Mouse (Mus musculus) lung, embryonic 16.5 days (tissue): Measurements from ENCODE around the gene Oard1. TPM values are rescaled to one million over a fixed set of nuclear protein-coding genes. Genes with fewer than 3 reads are reported as not detected.
A peak's percentile ranks its signal among the peaks of the same experiment; 100 is the strongest.

Source experiments
- ATAC-seq: fragments of 200-750 bp; cut with Nextera tagmentation; 2 replicates; pipeline ENCODE4 v1.8.0; 2017; ENCODE audit warnings: low read depth, mild to moderate bottlenecking, moderate library complexity
- H3K27ac ChIP-seq: fragments of 300-500 bp; sonication (generic); 2 replicates; pipeline ENCODE4 v1.5.1; 2014; ENCODE audit warnings: mild to moderate bottlenecking, control low read depth, low read length
- H3K27me3 ChIP-seq: fragments of 300-500 bp; sonication (generic); 2 replicates; pipeline ENCODE4 v1.6.1; 2014; ENCODE audit warnings: low read depth, low read length, mixed read lengths; ENCODE audit not compliant: control insufficient read depth, insufficient read depth
- H3K36me3 ChIP-seq: fragments of 300-500 bp; sonication (generic); 2 replicates; pipeline ENCODE4 v1.6.1; 2014; ENCODE audit warnings: low read length; ENCODE audit not compliant: control insufficient read depth, insufficient read depth
- H3K4me1 ChIP-seq: fragments of 300-500 bp; sonication (generic); replicated peaks from 2 replicates; pipeline ENCODE4 v1.6.1; 2014; ENCODE audit warnings: low read length, mixed read lengths; ENCODE audit not compliant: control insufficient read depth, insufficient read depth
- H3K4me2 ChIP-seq: fragments of 300-500 bp; sonication (generic); 2 replicates; pipeline ENCODE4 v1.6.1; 2014; ENCODE audit warnings: low read depth, low read length, control low read depth
- H3K4me3 ChIP-seq: fragments of 300-500 bp; sonication (generic); 2 replicates; pipeline ENCODE4 v1.5.1; 2014; ENCODE audit warnings: mild to moderate bottlenecking, low read length, control low read depth
- H3K9ac ChIP-seq: fragments of 300-500 bp; sonication (generic); 2 replicates; pipeline ENCODE4 v1.6.1; 2014; ENCODE audit warnings: low read length, control low read depth
- H3K9me3 ChIP-seq: fragments of 300-500 bp; sonication (generic); 2 replicates; pipeline ENCODE4 v1.6.1; 2016; ENCODE audit warnings: low read length; ENCODE audit not compliant: control insufficient read depth
- WGBS: fragments of 180-500 bp; shearing (Covaris S2); extraction: QIAGEN DNeasy Blood & Tissue Kit; methylation state at CpG from one replicate; pipeline ENCODE4 v1.1.7; 2014; 5-methylcytosine and 5-hydroxymethylcytosine counted together
- polyA plus RNA-seq: library from polyadenylated mRNA; unstranded; fragments of >200 nt; fragmentation: Nextera tagmentation; extraction: Ambion mirVana; gene quantifications from 2 replicates; pipeline ENCODE4 v1.2.1, GENCODE M21; 2015

The Oard1 gene
- 67.8 and 68.4 TPM in 2 replicates for polyA plus RNA-seq

DNA sequence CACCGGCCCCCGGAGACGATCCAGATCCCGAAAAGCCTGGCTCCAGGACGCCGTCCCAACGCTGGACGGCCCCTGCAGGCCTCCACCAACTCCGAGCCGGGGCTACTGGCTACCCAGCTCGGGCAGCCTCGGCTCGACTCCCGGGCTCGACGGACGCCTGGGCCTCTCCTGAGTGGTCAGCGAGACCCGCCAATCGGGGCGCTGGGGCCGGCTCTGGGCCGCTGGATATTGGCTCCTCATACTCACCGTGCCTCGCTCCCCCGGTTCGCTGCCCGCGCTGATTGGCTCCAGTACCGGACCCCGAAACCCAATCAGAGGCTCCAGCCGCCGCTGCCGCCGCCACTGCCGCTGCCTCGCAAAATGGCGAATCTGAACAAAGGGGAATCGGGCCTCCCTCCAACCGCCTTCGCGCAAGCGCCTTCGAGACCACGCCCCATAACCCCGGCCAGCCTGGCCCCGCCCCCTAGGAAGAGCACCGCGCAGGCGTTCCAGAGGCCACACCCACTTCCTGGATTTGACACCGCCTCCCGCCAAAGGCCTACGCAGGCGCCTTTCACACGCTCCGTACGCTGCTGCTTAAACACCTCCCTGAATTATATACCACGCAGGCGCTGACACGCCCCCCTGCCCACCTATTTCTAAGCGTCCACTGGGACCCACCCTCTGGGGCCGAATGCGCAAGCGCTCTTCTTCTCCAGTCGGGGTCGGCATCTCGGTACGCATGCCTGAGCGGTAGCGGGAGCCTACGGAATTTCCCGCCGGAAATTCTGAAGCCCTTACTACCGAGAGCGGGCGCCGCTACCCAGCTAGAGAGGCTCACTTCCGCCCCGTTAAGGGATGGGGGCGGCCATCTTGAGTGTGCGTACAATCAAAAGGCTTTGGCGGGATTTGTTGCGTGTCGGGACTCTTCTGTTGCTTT lies at the start of gene Oard1, which contains the start of gene Nfya:
TSS of gene Oard1 (plus strand) at position 635 of the 919 bp plus-strand sequence.
TSS of gene Nfya (minus strand) at position 527 of the 919 bp plus-strand sequence.
- H3K36me3 ChIP-seq = peaks cover 11% of the 10 kb centered on the region
- no peaks in the 10 kb centered on the region for H3K9me3 ChIP-seq
- under 1% methylated on average over 83 of the region's 84 CpGs for WGBS
- peak within 1 kb of the TSS; percentile 95 for H3K4me3 ChIP-seq
- ATAC-seq = peak; percentile 97
- peaks cover 27% of the 10 kb centered on the region for H3K4me1 ChIP-seq
- no peaks in the 10 kb centered on the region for H3K27me3 ChIP-seq
- peak within 1 kb of the TSS; percentile 100 for H3K9ac ChIP-seq
- peak within 1 kb of the TSS; percentile 82 for H3K4me2 ChIP-seq
- H3K27ac ChIP-seq = peak within 1 kb of the TSS; percentile 100

DNA sequence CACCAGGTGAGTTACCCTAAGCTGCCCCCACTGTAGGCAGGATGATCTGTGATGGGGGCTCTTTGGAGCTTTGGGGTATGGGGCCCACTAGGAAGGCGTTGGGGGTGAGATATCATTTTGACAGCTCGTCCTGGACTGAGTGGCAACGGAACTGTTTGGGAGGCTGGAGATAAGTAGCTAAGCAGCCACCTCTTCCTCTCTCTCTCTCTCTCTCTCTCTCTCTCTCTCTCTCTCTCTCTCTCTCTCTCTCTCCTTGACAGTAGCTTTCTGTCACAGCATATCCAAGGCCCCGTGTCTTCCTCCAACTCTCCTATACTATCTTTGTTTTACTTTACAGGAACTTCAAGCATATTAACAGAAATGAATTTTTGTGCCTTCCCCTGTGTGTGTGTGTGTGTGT lies 49.4 kb upstream of the Oard1 start:
- Histone ChIP-seq H3K4me2 (no peak overlapping the region), H3K36me3 (no peaks in the 10 kb centered on the region), H3K27ac (no peak overlapping the region), H3K4me1 (no peaks in the 10 kb centered on the region), H3K4me3 (no peak overlapping the region), H3K9me3 (no peaks in the 10 kb centered on the region), H3K9ac (no peak overlapping the region), H3K27me3 (no peaks in the 10 kb centered on the region)
- WGBS = 38% methylated on average over 4 of the region's 4 CpGs
- no peak for ATAC-seq

DNA sequence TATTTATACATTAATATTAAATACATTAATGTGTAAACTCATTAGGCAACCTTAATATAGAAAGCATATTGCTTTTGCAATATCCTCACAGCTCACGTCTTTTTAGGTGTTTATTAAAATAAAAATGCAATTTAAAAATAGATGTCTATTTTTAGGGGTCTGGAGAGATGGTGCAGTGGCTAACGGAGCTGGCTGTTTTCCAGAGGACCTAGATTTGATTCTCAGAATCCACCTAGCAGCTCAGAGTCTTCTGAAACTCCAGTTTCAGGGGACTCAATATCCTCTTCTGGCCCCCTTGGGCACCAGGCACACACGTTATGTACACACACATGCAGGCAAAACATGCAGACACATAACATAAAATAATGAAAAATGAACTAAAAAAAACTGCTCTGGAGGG lies 47.5 kb upstream of the Oard1 start:
- Histone ChIP-seq H3K27ac (no peak overlapping the region), H3K9me3 (no peaks in the 10 kb centered on the region), H3K4me1 (no peaks in the 10 kb centered on the region), H3K4me2 (no peak overlapping the region), H3K4me3 (no peak overlapping the region), H3K9ac (no peak overlapping the region), H3K36me3 (no peaks in the 10 kb centered on the region), H3K27me3 (no peaks in the 10 kb centered on the region)
- WGBS = 40% methylated on average over 3 of the region's 3 CpGs
- ATAC-seq = no peak

DNA sequence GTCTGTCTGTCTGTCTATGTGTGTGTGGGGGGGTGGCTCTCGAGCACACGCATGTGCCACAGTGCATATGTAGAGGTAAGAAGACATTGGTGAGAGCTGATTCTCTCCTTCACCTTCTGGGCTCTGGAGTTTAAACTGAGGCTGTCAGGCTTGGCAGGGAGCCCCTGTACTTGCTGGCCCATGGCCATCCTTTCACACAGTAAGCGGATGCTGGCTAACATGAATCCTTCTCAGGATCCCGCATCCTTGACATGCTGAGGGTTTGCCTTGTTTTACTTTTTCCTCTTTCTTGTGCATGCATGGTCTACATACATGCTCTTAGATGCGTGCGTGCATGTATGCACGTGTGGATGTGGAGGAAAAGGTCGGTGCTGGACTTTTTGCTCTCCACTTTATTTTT lies 46.8 kb upstream of the Oard1 start:
- Histone ChIP-seq H3K4me3 (no peak overlapping the region), H3K27me3 (no peaks in the 10 kb centered on the region), H3K4me1 (no peaks in the 10 kb centered on the region), H3K9me3 (no peaks in the 10 kb centered on the region), H3K36me3 (no peaks in the 10 kb centered on the region), H3K9ac (no peak overlapping the region), H3K4me2 (no peak overlapping the region), H3K27ac (no peak overlapping the region)
- ATAC-seq = no peak
- WGBS = 71% methylated on average over 8 of the region's 8 CpGs

DNA sequence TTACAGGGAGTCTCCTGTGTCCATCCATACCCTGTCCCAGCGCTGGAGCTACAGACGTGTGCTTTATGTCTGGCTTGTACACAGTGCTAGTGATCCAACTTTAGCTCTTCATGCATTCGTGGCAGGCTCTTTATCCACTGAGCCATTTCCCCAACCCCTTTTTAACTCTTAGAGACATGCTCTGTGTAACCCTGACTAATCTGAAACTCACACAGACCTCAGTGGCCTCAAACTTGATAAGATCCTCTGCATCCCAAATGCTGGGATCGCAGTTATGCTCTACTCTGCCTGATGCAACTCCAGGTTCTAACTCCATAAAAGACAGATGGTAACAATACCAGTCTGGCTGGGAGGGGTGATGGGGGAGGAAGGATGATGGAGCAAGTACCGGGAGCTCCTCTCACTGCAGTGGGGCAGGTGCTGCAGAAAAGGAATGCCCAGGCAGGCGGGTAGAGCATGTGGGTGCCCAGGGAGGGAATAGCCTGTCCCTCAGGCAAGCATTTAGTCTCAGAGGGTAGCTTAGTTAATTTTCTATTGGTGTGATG lies 46.3 kb upstream of the Oard1 start:
- no peak overlapping the region for H3K4me3 ChIP-seq
- ATAC-seq = no peak
- no peak overlapping the region for H3K9ac ChIP-seq
- no peaks in the 10 kb centered on the region for H3K27me3 ChIP-seq
- H3K4me2 ChIP-seq = no peak overlapping the region
- H3K9me3 ChIP-seq = no peaks in the 10 kb centered on the region
- 63% methylated on average over 6 of the region's 6 CpGs for WGBS
- H3K36me3 ChIP-seq = no peaks in the 10 kb centered on the region
- H3K4me1 ChIP-seq = no peaks in the 10 kb centered on the region
- no peak overlapping the region for H3K27ac ChIP-seq

DNA sequence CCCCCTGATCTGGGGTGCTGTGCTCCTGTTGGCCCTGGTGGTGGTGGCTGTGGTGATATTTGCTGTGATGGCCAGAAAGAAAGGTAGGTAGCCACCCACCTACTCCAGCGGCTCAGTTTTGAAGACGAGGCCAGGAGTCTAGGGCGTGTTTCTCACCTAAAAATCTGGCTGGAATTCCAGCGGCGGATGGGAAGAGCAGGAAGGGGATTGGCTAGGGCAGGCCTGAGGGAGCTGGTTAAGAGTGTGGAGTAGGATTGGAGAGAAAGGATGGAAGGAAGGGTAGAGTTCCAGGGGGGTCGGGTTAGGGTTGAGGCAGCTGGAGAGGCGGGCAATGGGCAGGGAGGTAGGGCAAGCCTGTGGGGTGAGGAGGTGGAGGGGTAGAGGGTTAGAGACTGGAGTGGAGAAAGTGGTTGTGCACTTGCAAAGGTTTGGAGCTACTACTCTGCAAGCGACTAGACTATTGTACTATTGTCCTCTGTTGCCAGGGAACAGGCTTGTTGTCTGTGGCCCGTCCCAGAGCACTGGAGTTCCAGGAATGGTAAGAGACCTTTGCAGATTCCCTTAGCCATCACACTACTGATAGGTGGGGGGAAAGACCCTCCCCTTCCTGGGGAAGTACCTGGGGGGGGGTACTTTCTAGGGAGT lies 44.2 kb upstream of the Oard1 start:
- no peaks in the 10 kb centered on the region for H3K4me1 ChIP-seq
- H3K9me3 ChIP-seq = no peaks in the 10 kb centered on the region
- H3K4me2 ChIP-seq = no peak overlapping the region
- H3K27me3 ChIP-seq = no peaks in the 10 kb centered on the region
- WGBS = 73% methylated on average over 9 of the region's 9 CpGs
- no peak overlapping the region for H3K27ac ChIP-seq
- ATAC-seq = no peak
- no peaks in the 10 kb centered on the region for H3K36me3 ChIP-seq
- no peak overlapping the region for H3K9ac ChIP-seq
- no peak overlapping the region for H3K4me3 ChIP-seq

DNA sequence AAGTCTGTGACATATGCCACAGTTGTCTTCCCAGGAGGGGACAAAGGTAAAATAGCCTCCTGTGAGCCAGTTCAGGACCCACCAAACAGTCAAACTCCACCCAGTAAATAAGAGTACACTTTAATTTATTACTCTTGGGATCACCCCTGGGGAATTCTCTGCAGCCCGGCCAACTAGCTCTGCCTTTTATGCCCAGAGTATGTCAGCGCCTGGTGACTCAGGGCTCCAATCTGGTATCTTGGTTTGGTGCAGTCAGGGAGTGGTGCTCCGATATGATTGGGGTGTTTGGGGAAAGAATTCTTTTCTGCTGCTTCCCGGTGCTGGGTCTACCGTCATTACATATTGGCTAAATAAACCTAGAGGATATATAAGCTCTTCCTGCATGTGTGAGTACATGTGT lies 43.0 kb upstream of the Oard1 start:
- no peaks in the 10 kb centered on the region for H3K4me1 ChIP-seq
- no peaks in the 10 kb centered on the region for H3K36me3 ChIP-seq
- WGBS = 74% methylated on average over 5 of the region's 5 CpGs
- no peaks in the 10 kb centered on the region for H3K27me3 ChIP-seq
- no peak overlapping the region for H3K9ac ChIP-seq
- no peaks in the 10 kb centered on the region for H3K9me3 ChIP-seq
- H3K4me3 ChIP-seq = no peak overlapping the region
- H3K27ac ChIP-seq = no peak overlapping the region
- H3K4me2 ChIP-seq = no peak overlapping the region
- no peak for ATAC-seq

DNA sequence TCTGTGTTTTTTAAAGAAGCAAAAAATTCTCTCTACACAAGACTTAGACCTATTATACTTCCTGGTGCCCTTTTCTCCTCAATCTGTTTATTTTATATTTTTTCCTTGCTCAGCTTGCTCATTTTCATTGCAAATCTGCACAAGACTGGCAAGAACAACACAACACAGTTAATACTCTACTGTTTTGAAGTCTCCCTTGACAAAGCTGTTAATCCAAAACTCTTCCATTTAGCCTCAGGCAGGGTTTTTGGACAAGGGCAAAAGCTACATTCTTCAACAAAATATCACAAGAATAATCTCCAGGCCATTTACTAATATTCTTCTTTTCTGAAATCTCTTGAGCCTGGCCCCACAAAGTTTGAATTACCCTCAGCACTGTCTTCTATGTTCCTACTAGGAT lies 38.2 kb upstream of the Oard1 start:
- no peak overlapping the region for H3K4me2 ChIP-seq
- ATAC-seq = no peak
- H3K27me3 ChIP-seq = no peaks in the 10 kb centered on the region
- no peak overlapping the region for H3K4me3 ChIP-seq
- no peaks in the 10 kb centered on the region for H3K4me1 ChIP-seq
- H3K27ac ChIP-seq = no peak overlapping the region
- H3K9ac ChIP-seq = no peak overlapping the region
- no peaks in the 10 kb centered on the region for H3K9me3 ChIP-seq
- H3K36me3 ChIP-seq = no peaks in the 10 kb centered on the region

DNA sequence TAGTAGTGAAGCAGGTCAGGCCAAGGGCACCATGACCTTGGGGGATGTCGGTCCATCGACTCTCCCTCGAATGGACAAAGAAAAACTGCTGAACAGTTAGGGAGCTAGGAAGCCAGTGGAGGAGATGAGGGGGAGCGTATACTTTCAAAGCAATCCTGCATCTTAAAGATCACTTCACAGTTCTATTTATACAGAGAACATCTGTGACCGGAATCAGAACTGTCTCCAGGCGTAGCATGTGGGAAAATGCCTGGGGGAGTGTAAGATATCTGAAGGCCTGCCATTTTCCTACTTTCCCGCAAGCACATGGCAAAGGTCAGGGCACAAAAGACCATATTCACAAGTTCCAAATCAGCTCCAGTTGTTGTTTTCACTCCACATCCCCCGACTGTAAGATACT lies 36.8 kb upstream of the Oard1 start:
- no peak overlapping the region for H3K27ac ChIP-seq
- H3K9me3 ChIP-seq = no peaks in the 10 kb centered on the region
- WGBS = 72% methylated on average over 8 of the region's 8 CpGs
- H3K4me3 ChIP-seq = no peak overlapping the region
- H3K4me2 ChIP-seq = no peak overlapping the region
- H3K4me1 ChIP-seq = no peaks in the 10 kb centered on the region
- H3K27me3 ChIP-seq = no peaks in the 10 kb centered on the region
- no peak overlapping the region for H3K9ac ChIP-seq
- ATAC-seq = no peak
- no peaks in the 10 kb centered on the region for H3K36me3 ChIP-seq
